Comparison of ENCODE assay signal across 8 mouse cellular contexts in genomic region chr4:136248464-136249331, GRCm38 (mm10). TPM values are rescaled to one million over a fixed set of nuclear protein-coding genes. Genes with fewer than 3 reads are reported as not detected.
DNase-seq lines count a peak whose midpoint lies in the region; ATAC-seq and TF ChIP-seq lines count a peak whose summit lies in the region.

No protein-coding gene starts in this region.

- TF ChIP-seq CTCF in kidney, adult 2 months (conservative IDR thresholded peaks at IDR 0.05; ENCODE audit: insufficient read depth, insufficient read length, low read depth, low read length): no peak

- no peaks in the 10 kb centered on the region for H3K36me3 ChIP-seq in heart, embryonic 14.5 days (ENCODE audit: control insufficient read depth, insufficient read depth, low read length)
- H3K36me3 ChIP-seq in forebrain, embryonic 13.5 days (ENCODE audit: poor library complexity, severe bottlenecking): no peaks in the 10 kb centered on the region
- no peaks in the 10 kb centered on the region for H3K36me3 ChIP-seq in kidney, adult 2 months (ENCODE audit: control insufficient read depth, insufficient read depth, low read length)

- intact Hi-C loops in heart, postnatal 36 days (cut with DNase I): loop anchor here (10.0 kb wide), 1 partner anchor 84 kb away; no protein-coding TSS in a partner anchor

- peak overlapping the region; percentile 59 to 78 for H3K27ac ChIP-seq in heart, embryonic 14.5 days (replicated peaks in 1 of 2; ENCODE audit: control insufficient read depth in 1 of 2, insufficient read depth in 1 of 2, low read depth in 2 of 2, low read length in 2 of 2)
- no peak overlapping the region for H3K27ac ChIP-seq in forebrain, embryonic 13.5 days
- H3K27ac ChIP-seq in kidney, adult 2 months (ENCODE audit: insufficient read depth, low read depth, low read length): peak overlapping the region; percentile 80

- peak overlapping the region; percentile 72 to 74 for H3K4me3 ChIP-seq in heart, embryonic 14.5 days (ENCODE audit: control insufficient read depth in 1 of 2, insufficient read depth in 1 of 2, low read depth in 1 of 2, low read length in 2 of 2)
- peak overlapping the region; percentile 40 for H3K4me3 ChIP-seq in forebrain, embryonic 13.5 days
- peak overlapping the region; percentile 82 for H3K4me3 ChIP-seq in kidney, adult 2 months (ENCODE audit: insufficient read depth, low read depth, low read length)

- ATAC-seq in heart, embryonic 14.5 days (ENCODE audit: insufficient number of reproducible peaks, insufficient read depth, low FRiP score, low read depth): no peak
- no peak for ATAC-seq in forebrain, embryonic 13.5 days

- H3K27me3 ChIP-seq in heart, embryonic 14.5 days (ENCODE audit: control insufficient read depth, insufficient read depth, low read length): peaks cover 10% of the 10 kb centered on the region
- H3K27me3 ChIP-seq in forebrain, embryonic 13.5 days: peaks cover 84% of the 10 kb centered on the region
- H3K27me3 ChIP-seq in kidney, adult 2 months (replicated peaks; ENCODE audit: control insufficient read depth, insufficient read depth, low read length): no peaks in the 10 kb centered on the region

- peak overlapping the region; percentile 80 for H3K9ac ChIP-seq in heart, embryonic 14.5 days (ENCODE audit: low read length)
- H3K9ac ChIP-seq in forebrain, embryonic 13.5 days: 0 out of 2 replicates have a peak overlapping the region, but pooled peaks have one; percentile 40

- H3K4me1 ChIP-seq in heart, embryonic 14.5 days (ENCODE audit: control insufficient read depth in 2 of 2, insufficient read depth in 2 of 2, low read length in 2 of 2): peaks cover 23 to 43% of the 10 kb centered on the region in 2 experiments
- H3K4me1 ChIP-seq in forebrain, embryonic 13.5 days: peaks cover 35% of the 10 kb centered on the region
- H3K4me1 ChIP-seq in kidney, adult 2 months (ENCODE audit: control insufficient read depth, insufficient read depth, low read length): peaks cover 18% of the 10 kb centered on the region; the same call in 1 of the 2 replicates

- no peak for TF ChIP-seq POLR2A in kidney, adult 2 months (IDR thresholded peaks at IDR 0.05; ENCODE audit: low read depth, low read length)

- no peak for DNase-seq in heart, postnatal 36 days
- peak; percentile 87 for DNase-seq in kidney, adult 2 months
- peak; percentile 32 for DNase-seq in lung, postnatal 10 days
- DNase-seq in frontal cortex, postnatal 10 days (ENCODE audit: low spot score in 2 of 2): no peak
- no peak for DNase-seq in urinary bladder, postnatal 36 days (ENCODE audit: low spot score in 2 of 2)
- no peak for DNase-seq in layer of hippocampus, postnatal 10 days (ENCODE audit: low spot score in 2 of 2)

- WGBS in heart, embryonic 14.5 days: 1% methylated on average over 37 of the region's 37 CpGs
- WGBS in forebrain, embryonic 13.5 days: 1% methylated on average over 37 of the region's 37 CpGs
- 5% methylated on average over 37 of the region's 37 CpGs for WGBS in kidney, adult 2 months

- H3K4me2 ChIP-seq in heart, embryonic 14.5 days (ENCODE audit: low read length): peak overlapping the region; percentile 72
- peak overlapping the region; percentile 70 for H3K4me2 ChIP-seq in forebrain, embryonic 13.5 days

- H3K9me3 ChIP-seq in heart, embryonic 14.5 days (ENCODE audit: control insufficient read depth, low read length): no peaks in the 10 kb centered on the region
- H3K9me3 ChIP-seq in forebrain, embryonic 13.5 days (replicated peaks): no peaks in the 10 kb centered on the region

RNA-seq across cellular contexts. Expression of gene Tcea3, which starts 1.2 kb away (rescaled TPM):
- 64.7 and 74.6 TPM in 2 replicates for polyA plus RNA-seq in heart, embryonic 14.5 days (2014; fragmentation: Nextera tagmentation; extraction: Ambion mirVana)
- 100 to 1,000 TPM; 121 to 126 TPM for total RNA-seq in heart, postnatal 36 days (2021)
- polyA plus RNA-seq in forebrain, embryonic 13.5 days (2015; fragmentation: Nextera tagmentation; extraction: Ambion mirVana): 0.52 and 0.66 TPM in 2 replicates
- 29.9 and 50.8 TPM in 2 replicates for polyA plus RNA-seq in kidney, adult 2 months (2012; rRNA removed)
- under 1 TPM; 0.55 to 0.89 TPM for total RNA-seq in layer of hippocampus, postnatal 10 days (2021)

RNA-seq across cellular contexts. Expression of gene Zfp46, which starts 35.8 kb away (rescaled TPM):
- 23.1 and 27.6 TPM in 2 replicates for polyA plus RNA-seq in heart, embryonic 14.5 days (2014; fragmentation: Nextera tagmentation; extraction: Ambion mirVana)
- total RNA-seq in heart, postnatal 36 days (2021): 10 to 100 TPM; 37.4 to 57.1 TPM
- 30.7 and 32.9 TPM in 2 replicates for polyA plus RNA-seq in forebrain, embryonic 13.5 days (2015; fragmentation: Nextera tagmentation; extraction: Ambion mirVana)
- 10.7 and 10.9 TPM in 2 replicates for polyA plus RNA-seq in kidney, adult 2 months (2012; rRNA removed)
- total RNA-seq in layer of hippocampus, postnatal 10 days (2021): 10 to 100 TPM; 88.7 to 93.8 TPM

RNA-seq across cellular contexts. Expression of gene Asap3, which starts 42.5 kb away (rescaled TPM):
- 1.3 and 1.5 TPM in 2 replicates for polyA plus RNA-seq in heart, embryonic 14.5 days (2014; fragmentation: Nextera tagmentation; extraction: Ambion mirVana)
- total RNA-seq in heart, postnatal 36 days (2021): 10 to 100 TPM in 1 of 2 experiments, 1 to 10 TPM in 1; 9.4 to 11.7 TPM
- polyA plus RNA-seq in forebrain, embryonic 13.5 days (2015; fragmentation: Nextera tagmentation; extraction: Ambion mirVana): 2.9 and 3.9 TPM in 2 replicates
- 5.7 and 7.0 TPM in 2 replicates for polyA plus RNA-seq in kidney, adult 2 months (2012; rRNA removed)
- 1 to 10 TPM; 5.1 to 5.6 TPM for total RNA-seq in layer of hippocampus, postnatal 10 days (2021)

Comparison
In these comparisons a context has a peak if more than half of its experiments do, and no peak if none do; other contexts are left out.
1. DNase-seq: peak in kidney, adult 2 months (single experiment) and lung, postnatal 10 days (single experiment); none in heart, postnatal 36 days (0 of 2), frontal cortex, postnatal 10 days (0 of 2), urinary bladder, postnatal 36 days (0 of 2) and layer of hippocampus, postnatal 10 days (0 of 2).
2. RNA of gene Tcea3, which starts 1.2 kb away (polyA plus RNA-seq): 64.7 to 74.6 TPM in heart, embryonic 14.5 days and 29.9 to 50.8 TPM in kidney, adult 2 months; 0.52 to 0.66 TPM in forebrain, embryonic 13.5 days; every median in the first group is over 10 times any median in the second.
3. Peak in every context shown above with its lines, with median percentiles within 50 percentile points of each other: H3K4me3 ChIP-seq.